Mouse (Mus musculus): ENCODE results near the gene Cntn4. TPM values are rescaled to one million over a fixed set of nuclear protein-coding genes. Genes with fewer than 3 reads are reported as not detected.

Gene Cntn4
- polyA plus RNA-seq, 1 experiment from 2014 or later: 32.1 TPM

- ATAC-seq (replicated peaks): no peak
Observed at GRCm38 (mm10) chr6:106266304-106266703, 588.8 kb downstream of the Cntn4 start.

GRCm38 (mm10) chr6:106268723-106269122 is 591.3 kb downstream of the Cntn4 start:
- Histone ChIP-seq H3K27ac (no peak overlapping the region), H3K4me3 (no peak overlapping the region), H3K9ac (no peak overlapping the region), H3K27me3 (replicated peaks) (no peaks in the 10 kb centered on the region), H3K4me2 (no peak overlapping the region), H3K4me1 (no peaks in the 10 kb centered on the region), H3K36me3 (replicated peaks) (no peaks in the 10 kb centered on the region), H3K9me3 (no peaks in the 10 kb centered on the region)
- 86% methylated on average over 4 of the region's 4 CpGs for WGBS
- ATAC-seq (replicated peaks): no peak

More at GRCm38 (mm10) chr6:106266304-106266703, 588.8 kb downstream of the Cntn4 start:
- no peak overlapping the region for H3K9ac ChIP-seq
- no peaks in the 10 kb centered on the region for H3K27me3 ChIP-seq (replicated peaks)
- 73% methylated on average over 2 of the region's 2 CpGs for WGBS
- H3K4me3 ChIP-seq: no peak overlapping the region
- no peaks in the 10 kb centered on the region for H3K4me1 ChIP-seq
- no peaks in the 10 kb centered on the region for H3K9me3 ChIP-seq
- H3K27ac ChIP-seq: no peak overlapping the region
- no peaks in the 10 kb centered on the region for H3K36me3 ChIP-seq (replicated peaks)
- H3K4me2 ChIP-seq: no peak overlapping the region

- H3K36me3 ChIP-seq (replicated peaks): no peaks in the 10 kb centered on the region
- WGBS: 67% methylated on average over 2 of the region's 2 CpGs
- H3K4me2 ChIP-seq: no peak overlapping the region
- no peaks in the 10 kb centered on the region for H3K9me3 ChIP-seq
- H3K4me1 ChIP-seq: no peaks in the 10 kb centered on the region
- no peaks in the 10 kb centered on the region for H3K27me3 ChIP-seq (replicated peaks)
- H3K27ac ChIP-seq: no peak overlapping the region
- ATAC-seq (replicated peaks): no peak
- H3K4me3 ChIP-seq: no peak overlapping the region
- no peak overlapping the region for H3K9ac ChIP-seq
Observed at GRCm38 (mm10) chr6:106277139-106277538, 599.7 kb downstream of the Cntn4 start.

GRCm38 (mm10) chr6:106281621-106282020 is 604.2 kb downstream of the Cntn4 start:
- H3K4me3 ChIP-seq: no peak overlapping the region
- no peaks in the 10 kb centered on the region for H3K36me3 ChIP-seq (replicated peaks)
- no peak for ATAC-seq (replicated peaks)
- H3K27ac ChIP-seq: no peak overlapping the region
- WGBS: 89% methylated on average over 6 of the region's 6 CpGs
- no peaks in the 10 kb centered on the region for H3K4me1 ChIP-seq
- no peak overlapping the region for H3K4me2 ChIP-seq
- no peak overlapping the region for H3K9ac ChIP-seq
- H3K9me3 ChIP-seq: no peaks in the 10 kb centered on the region
- H3K27me3 ChIP-seq (replicated peaks): no peaks in the 10 kb centered on the region

GRCm38 (mm10) chr6:106283815-106284214 is 606.4 kb downstream of the Cntn4 start:
- ATAC-seq (replicated peaks): no peak
- H3K4me3 ChIP-seq: no peak overlapping the region
- no peaks in the 10 kb centered on the region for H3K36me3 ChIP-seq (replicated peaks)
- H3K4me1 ChIP-seq: no peaks in the 10 kb centered on the region
- H3K27ac ChIP-seq: no peak overlapping the region
- no peaks in the 10 kb centered on the region for H3K27me3 ChIP-seq (replicated peaks)
- no peak overlapping the region for H3K4me2 ChIP-seq
- H3K9me3 ChIP-seq: no peaks in the 10 kb centered on the region
- H3K9ac ChIP-seq: no peak overlapping the region
- 83% methylated on average over 1 of the region's 1 CpGs for WGBS

- Histone ChIP-seq H3K9ac (no peak overlapping the region), H3K4me3 (no peak overlapping the region), H3K27me3 (replicated peaks) (no peaks in the 10 kb centered on the region), H3K27ac (no peak overlapping the region), H3K9me3 (no peaks in the 10 kb centered on the region), H3K4me1 (no peaks in the 10 kb centered on the region), H3K4me2 (no peak overlapping the region), H3K36me3 (replicated peaks) (no peaks in the 10 kb centered on the region)
- 71% methylated on average over 1 of the region's 1 CpGs for WGBS
- no peak for ATAC-seq (replicated peaks)
Observed at GRCm38 (mm10) chr6:106299451-106299850, 622.0 kb downstream of the Cntn4 start.

GRCm38 (mm10) chr6:106300179-106300578 is 622.7 kb downstream of the Cntn4 start:
- 79% methylated on average over 3 of the region's 3 CpGs for whole genome bisulfite sequencing
- H3K4me1 ChIP-seq: no peaks in the 10 kb centered on the region

GRCm38 (mm10) chr6:106302435-106302834 is 625.0 kb downstream of the Cntn4 start:
- no peak for ATAC-seq (replicated peaks)
- no peaks in the 10 kb centered on the region for H3K36me3 ChIP-seq (replicated peaks)
- no peaks in the 10 kb centered on the region for H3K27me3 ChIP-seq (replicated peaks)
- H3K27ac ChIP-seq: no peak overlapping the region
- 74% methylated on average over 4 of the region's 4 CpGs for WGBS
- no peaks in the 10 kb centered on the region for H3K9me3 ChIP-seq
- no peak overlapping the region for H3K4me3 ChIP-seq
- H3K4me2 ChIP-seq: no peak overlapping the region
- H3K9ac ChIP-seq: no peak overlapping the region
- no peaks in the 10 kb centered on the region for H3K4me1 ChIP-seq

More at GRCm38 (mm10) chr6:106300179-106300578, 622.7 kb downstream of the Cntn4 start:
- no peak overlapping the region for H3K4me3 ChIP-seq
- H3K4me2 ChIP-seq: no peak overlapping the region
- no peaks in the 10 kb centered on the region for H3K36me3 ChIP-seq (replicated peaks)
- H3K9ac ChIP-seq: no peak overlapping the region
- no peaks in the 10 kb centered on the region for H3K27me3 ChIP-seq (replicated peaks)
- no peak overlapping the region for H3K27ac ChIP-seq
- ATAC-seq (replicated peaks): no peak
- H3K9me3 ChIP-seq: no peaks in the 10 kb centered on the region

GRCm38 (mm10) chr6:106328987-106329386 is 651.5 kb downstream of the Cntn4 start:
- no peak overlapping the region for H3K9ac ChIP-seq
- ATAC-seq (replicated peaks): no peak
- H3K27me3 ChIP-seq (replicated peaks): no peaks in the 10 kb centered on the region
- 93% methylated on average over 1 of the region's 1 CpGs for WGBS
- H3K4me1 ChIP-seq: no peaks in the 10 kb centered on the region
- H3K27ac ChIP-seq: no peak overlapping the region
- H3K36me3 ChIP-seq (replicated peaks): no peaks in the 10 kb centered on the region
- no peaks in the 10 kb centered on the region for H3K9me3 ChIP-seq
- no peak overlapping the region for H3K4me3 ChIP-seq
- no peak overlapping the region for H3K4me2 ChIP-seq

- Histone ChIP-seq H3K4me3 (no peak overlapping the region), H3K27me3 (replicated peaks) (no peaks in the 10 kb centered on the region), H3K27ac (no peak overlapping the region), H3K9ac (no peak overlapping the region), H3K4me1 (no peaks in the 10 kb centered on the region), H3K4me2 (no peak overlapping the region), H3K9me3 (no peaks in the 10 kb centered on the region), H3K36me3 (replicated peaks) (no peaks in the 10 kb centered on the region)
- ATAC-seq (replicated peaks): no peak
- WGBS: 67% methylated on average over 1 of the region's 1 CpGs
Observed at GRCm38 (mm10) chr6:106329636-106330035, 652.2 kb downstream of the Cntn4 start.

- Histone ChIP-seq H3K9ac (no peak overlapping the region), H3K36me3 (replicated peaks) (no peaks in the 10 kb centered on the region), H3K4me3 (no peak overlapping the region), H3K27ac (no peak overlapping the region), H3K4me2 (no peak overlapping the region), H3K9me3 (no peaks in the 10 kb centered on the region), H3K4me1 (no peaks in the 10 kb centered on the region; the same call in 1 of the 2 replicates), H3K27me3 (replicated peaks) (no peaks in the 10 kb centered on the region)
- ATAC-seq (replicated peaks): no peak
- WGBS: 86% methylated on average over 3 of the region's 3 CpGs
Observed at GRCm38 (mm10) chr6:106332466-106332865, 655.0 kb downstream of the Cntn4 start.

- H3K27me3 ChIP-seq (replicated peaks): no peaks in the 10 kb centered on the region
- 85% methylated on average over 1 of the region's 1 CpGs for WGBS
Observed at GRCm38 (mm10) chr6:106332933-106333332, 655.5 kb downstream of the Cntn4 start.

GRCm38 (mm10) chr6:106335066-106335465 is 657.6 kb downstream of the Cntn4 start:
- 20% methylated on average over 1 of the region's 1 CpGs for WGBS
- no peaks in the 10 kb centered on the region for H3K36me3 ChIP-seq (replicated peaks)
- ATAC-seq (replicated peaks): no peak

More at GRCm38 (mm10) chr6:106332933-106333332, 655.5 kb downstream of the Cntn4 start:
- H3K9me3 ChIP-seq: no peaks in the 10 kb centered on the region
- no peaks in the 10 kb centered on the region; the same call in 1 of the 2 replicates for H3K4me1 ChIP-seq
- no peaks in the 10 kb centered on the region for H3K36me3 ChIP-seq (replicated peaks)
- no peak overlapping the region for H3K9ac ChIP-seq
- no peak overlapping the region for H3K4me3 ChIP-seq
- no peak overlapping the region for H3K27ac ChIP-seq
- ATAC-seq (replicated peaks): no peak
- no peak overlapping the region for H3K4me2 ChIP-seq

More at GRCm38 (mm10) chr6:106335066-106335465, 657.6 kb downstream of the Cntn4 start:
- H3K4me3 ChIP-seq: no peak overlapping the region
- H3K4me2 ChIP-seq: no peak overlapping the region
- H3K27ac ChIP-seq: no peak overlapping the region
- no peaks in the 10 kb centered on the region for H3K9me3 ChIP-seq
- no peak overlapping the region for H3K9ac ChIP-seq
- no peaks in the 10 kb centered on the region for H3K27me3 ChIP-seq (replicated peaks)
- H3K4me1 ChIP-seq: no peaks in the 10 kb centered on the region; the same call in 1 of the 2 replicates

All from midbrain, embryonic 15.5 days (tissue).